Mouse (Mus musculus) kidney, adult 8-10 months (tissue): Measurements from ENCODE around the gene Sgca.
A peak's percentile ranks its signal among the peaks of the same experiment; 100 is the strongest.

Experiments
- DNase-seq, 2 experiments: peaks; one replicate each; pipeline ENCODE4 v3.0.0; 2022

The Sgca gene

GRCm38 (mm10) chr11:94942282-94943023 is 33.7 kb downstream of the Sgca start:
- DNase-seq: peak in 1 of 2 experiments; percentile 55

- no peak for DNase-seq
These were observed 34.4 kb downstream of the Sgca start for GRCm38 (mm10) chr11:94941776-94942175.

- DNase-seq: no peak
These were observed 35.0 kb downstream of the Sgca start for GRCm38 (mm10) chr11:94941121-94941520.

- DNase-seq: peak; percentile 43 to 82
These were observed 36.8 kb downstream of the Sgca start for GRCm38 (mm10) chr11:94939280-94939679.

DNA sequence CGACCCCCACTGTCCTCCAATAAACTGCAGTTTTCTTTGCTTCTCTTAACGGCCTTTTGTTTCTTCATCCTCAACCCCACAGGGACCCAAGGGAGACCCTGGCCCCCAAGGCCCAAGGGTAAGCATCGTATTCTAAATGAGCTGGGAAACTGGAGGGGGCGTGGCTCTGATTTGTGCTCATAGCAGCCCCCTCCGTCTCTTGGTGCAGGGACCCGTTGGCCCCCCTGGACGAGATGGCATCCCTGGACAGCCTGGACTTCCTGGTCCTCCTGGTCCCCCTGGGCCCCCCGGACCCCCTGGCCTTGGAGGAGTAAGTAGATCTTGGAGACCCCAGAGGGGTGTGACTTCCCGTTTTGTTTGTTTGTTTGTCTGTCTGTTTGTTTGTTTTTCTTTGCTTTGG is 37.8 kb downstream of the Sgca start:
- no peak for DNase-seq

DNA sequence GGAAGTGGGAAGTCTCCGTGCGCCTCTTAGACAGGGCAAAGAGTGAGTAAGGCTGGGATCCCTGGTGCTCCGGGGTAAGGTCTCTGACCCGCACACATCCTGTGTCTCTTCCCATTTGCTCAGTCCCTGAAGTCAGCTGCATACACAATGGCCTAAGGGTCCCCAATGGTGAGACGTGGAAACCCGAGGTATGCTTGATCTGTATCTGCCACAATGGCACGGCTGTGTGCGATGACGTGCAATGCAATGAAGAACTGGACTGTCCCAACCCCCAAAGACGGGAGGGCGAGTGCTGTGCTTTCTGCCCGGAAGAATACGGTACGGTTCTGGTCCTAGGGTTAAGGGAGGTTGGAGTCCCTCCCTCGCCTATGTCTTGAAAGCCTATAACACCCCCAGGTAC is 38.3 kb downstream of the Sgca start:
- no peak for DNase-seq

DNA sequence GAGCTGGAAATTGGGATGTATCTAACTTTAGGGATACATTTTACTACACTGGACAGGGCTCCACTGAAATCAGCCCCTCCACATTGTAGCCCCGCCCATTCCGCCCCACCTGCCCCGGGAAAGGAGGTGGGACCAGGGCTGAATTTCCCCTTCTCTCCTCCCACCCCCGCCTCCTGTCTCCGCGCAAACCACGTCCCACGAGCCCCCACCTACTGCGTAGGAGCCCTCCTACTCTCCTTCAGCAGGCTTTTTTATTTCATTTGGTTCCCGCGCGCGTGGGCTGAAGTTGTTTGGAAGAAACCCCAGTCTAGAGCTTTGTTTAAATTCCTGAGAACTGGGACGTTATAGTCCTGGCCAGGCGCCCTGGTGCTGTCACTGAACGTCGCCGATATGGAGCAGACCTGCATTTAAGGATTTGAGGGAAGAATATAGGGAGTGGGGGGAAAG is 38.8 kb downstream of the Sgca start:
- no peak for DNase-seq

DNA sequence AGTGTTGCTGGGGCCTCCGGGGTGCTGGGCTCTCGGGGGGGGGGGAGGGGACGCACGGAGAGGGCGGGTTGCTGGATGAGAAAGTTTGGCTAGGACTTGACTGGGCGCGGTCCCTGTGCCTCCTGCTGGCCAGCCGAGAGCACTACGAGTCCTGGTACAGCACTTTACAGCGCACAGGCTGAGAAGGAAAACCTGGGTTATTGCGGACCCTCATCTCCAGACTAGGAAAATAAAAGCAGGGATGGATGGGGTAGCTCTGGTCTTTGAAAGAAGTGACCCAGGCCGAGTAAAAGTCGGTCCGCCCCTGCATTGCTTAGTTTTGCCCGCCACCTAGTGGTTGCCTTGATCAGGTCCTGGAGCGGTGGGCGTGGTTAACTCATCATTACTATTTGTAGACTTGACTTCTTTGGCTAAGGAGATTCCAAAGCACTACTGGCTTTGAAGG is 39.3 kb downstream of the Sgca start:
- peak; percentile 83 to 94 for DNase-seq

DNA sequence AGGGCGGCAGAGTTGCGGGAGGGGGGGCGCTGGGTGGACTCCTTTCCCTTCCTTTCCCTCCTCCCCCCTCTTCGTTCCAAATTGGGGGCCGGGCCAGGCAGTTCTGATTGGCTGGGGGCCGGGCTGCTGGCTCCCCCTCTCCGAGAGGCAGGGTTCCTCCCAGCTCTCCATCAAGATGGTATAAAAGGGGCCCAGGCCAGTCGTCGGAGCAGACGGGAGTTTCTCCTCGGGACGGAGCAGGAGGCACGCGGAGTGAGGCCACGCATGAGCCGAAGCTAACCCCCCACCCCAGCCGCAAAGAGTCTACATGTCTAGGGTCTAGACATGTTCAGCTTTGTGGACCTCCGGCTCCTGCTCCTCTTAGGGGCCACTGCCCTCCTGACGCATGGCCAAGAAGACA is 40.1 kb downstream of the Sgca start, which contains the start of gene Col1a1:
TSS of gene Col1a1 (plus strand) at position 180 of the 400 bp plus-strand sequence.
- no peak for DNase-seq

- no peak for DNase-seq
These were observed 41.6 kb downstream of the Sgca start for GRCm38 (mm10) chr11:94934526-94934925.

DNA sequence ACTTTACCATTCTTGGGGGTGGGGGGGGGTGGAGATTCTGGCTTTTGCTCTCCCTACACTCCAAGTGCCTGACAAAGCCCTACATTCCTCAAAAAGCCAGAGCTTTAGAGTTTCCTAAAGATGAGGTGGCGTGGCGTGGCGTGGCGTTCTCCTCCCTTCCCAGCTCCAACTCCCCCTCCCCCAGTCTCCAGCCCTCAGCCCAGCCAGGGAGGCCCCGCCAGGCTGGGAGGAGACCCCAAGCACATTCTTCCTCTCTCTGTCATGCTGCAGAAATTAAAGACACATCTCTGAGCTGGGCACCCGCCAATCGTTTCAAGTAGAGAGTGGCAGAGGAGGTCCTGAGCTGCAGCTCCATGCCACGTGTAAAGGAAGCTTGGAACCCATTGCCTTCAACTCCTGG is 42.5 kb downstream of the Sgca start:
- no peak for DNase-seq

GRCm38 (mm10) chr11:94930151-94930550 is 46.0 kb downstream of the Sgca start:
- no peak for DNase-seq

- DNase-seq: no peak
These were observed 46.5 kb downstream of the Sgca start for GRCm38 (mm10) chr11:94929599-94929998.

GRCm38 (mm10) chr11:94928820-94929219 is 47.3 kb downstream of the Sgca start:
- peak; percentile 47 to 55 for DNase-seq

- no peak for DNase-seq
These were observed 48.3 kb downstream of the Sgca start for GRCm38 (mm10) chr11:94927771-94928291.

DNA sequence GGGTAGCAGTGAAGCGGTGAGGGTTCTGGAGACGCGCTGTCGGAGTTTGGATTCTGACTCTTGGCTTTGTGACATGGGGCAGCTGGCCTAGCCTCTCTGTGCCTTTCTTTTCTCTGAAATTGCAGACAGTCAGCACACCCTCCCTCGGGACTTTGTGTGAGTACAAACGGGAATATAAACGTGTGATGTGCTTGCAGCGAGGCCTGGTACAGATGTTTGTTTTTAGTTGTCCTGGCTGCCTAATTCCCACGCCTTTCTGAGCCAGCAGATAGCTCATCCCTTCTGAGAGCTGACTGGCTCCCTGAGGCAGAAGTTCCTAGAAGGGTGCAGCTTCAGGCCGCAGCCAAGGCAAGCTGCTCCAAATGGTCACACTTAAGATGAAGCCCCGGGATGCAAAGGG is 49.7 kb downstream of the Sgca start:
- no peak for DNase-seq

DNA sequence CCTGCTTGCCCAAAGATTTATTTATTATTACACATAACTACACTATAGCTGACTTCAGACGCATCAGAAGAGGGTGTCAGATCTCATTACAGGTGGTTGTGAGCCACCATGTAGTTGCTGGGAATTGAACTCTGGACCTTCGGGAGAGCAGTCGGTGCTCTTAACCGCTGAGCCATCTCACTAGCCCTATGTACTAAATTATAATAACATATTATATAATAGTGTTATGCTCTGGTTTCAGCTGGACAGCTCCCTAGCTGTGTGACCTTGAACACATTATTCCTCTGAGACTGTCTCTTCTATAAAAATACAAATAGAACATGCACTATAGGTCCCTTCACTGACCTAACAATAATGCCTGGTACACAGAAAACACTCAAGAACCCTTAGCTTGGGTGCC is 51.1 kb downstream of the Sgca start:
- DNase-seq: no peak

DNA sequence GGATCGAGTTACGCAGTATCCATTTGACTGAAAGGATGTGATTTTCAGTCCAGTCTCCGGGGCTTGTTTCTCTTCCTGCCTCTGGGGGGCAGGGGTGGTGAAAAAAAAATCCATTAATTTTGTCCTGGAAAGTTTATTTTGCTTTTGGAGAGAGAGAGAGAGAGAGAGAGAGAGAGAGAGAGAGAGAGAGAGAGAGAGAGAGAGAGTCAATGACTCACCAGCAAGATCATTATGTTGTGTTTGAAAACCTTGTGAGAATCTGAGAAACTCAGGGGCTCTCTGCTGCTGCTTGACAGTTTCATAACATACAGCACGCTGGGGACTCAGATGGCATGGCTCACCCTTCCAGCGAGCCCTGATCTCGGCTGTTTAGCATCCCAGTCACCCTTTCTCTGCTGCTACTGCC is 55.1 kb downstream of the Sgca start:
- no peak for DNase-seq

DNA sequence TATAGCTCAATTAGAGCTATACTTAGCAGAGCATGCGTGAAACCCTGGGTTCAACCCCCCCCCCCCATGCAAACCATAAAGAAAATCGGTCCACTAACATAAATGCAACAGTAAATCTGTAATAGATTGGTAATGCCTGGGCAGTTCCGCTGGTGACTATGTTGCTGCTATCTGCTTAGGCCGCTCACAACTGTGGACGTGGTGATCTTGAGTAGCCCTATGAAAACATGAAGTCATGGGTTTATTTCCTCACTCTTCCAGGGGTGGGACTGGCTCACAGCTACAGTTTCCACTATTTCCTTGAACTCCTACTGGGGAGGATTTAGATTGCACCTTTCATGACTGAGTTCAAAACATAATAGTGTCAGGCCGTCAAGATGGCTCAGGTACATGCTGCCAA is 58.4 kb downstream of the Sgca start:
- no peak for DNase-seq

DNA sequence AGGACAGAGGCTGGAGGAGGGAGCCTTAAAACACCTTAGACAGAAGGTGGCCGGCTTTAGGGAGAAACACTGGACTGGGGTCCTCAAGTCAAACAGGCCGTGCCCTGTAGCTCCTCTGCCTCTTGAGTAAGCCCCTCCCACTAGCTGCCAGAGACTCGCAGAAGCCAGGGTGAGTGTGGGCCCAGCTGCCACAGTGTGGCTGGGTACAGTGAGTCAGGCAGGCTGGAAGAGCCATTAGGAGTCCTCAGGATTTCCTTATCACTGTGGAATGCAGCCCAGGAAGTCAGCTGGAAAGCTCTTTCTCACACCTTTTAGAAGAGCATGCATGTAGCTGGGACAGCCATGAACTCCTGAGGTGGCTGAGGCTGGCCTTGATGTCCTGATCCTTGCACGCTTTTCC is 59.6 kb downstream of the Sgca start:
- no peak for DNase-seq

GRCm38 (mm10) chr11:94915675-94916403 is 60.3 kb downstream of the Sgca start:
- DNase-seq: no peak

DNA sequence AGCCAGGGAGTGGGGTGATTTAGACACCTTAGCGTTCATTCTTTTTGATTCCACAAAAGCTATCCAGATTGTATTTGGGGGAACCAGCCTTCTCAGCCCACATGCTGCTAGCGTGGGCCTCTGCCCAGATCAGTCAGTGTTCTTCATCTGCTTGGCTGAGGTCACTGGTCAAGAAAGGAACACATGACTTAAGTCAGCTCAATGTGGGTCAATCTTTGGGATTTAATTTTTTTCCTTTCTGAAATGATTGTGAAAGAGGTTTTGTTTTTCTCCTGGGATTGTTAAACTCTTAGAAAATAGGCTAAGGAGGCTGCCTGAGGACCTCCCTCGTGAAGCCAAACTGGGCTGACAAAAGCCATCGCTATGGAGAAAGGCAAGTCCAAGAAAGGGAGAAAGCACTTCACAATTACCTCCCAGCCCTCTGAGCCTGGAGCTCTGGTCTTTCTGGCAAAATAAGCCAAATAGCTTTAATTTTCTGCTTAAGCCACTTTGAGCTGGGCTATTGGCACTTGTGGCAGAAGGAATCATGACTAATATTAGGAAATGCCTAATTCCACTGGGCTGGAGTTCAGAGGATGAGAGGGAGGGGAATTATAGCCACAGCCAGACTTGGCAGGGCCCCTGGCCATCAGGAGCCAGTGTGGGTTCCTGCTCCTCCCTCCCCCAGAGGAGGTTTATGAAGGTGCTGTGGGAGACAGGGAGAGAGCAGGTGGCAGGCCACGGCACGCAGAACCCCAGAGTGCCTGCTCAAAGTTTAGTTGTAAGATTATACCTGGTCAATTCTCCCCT is 62.6 kb downstream of the Sgca start:
- no peak for DNase-seq
